Mouse (Mus musculus) hindbrain, postnatal 0 days (tissue): ENCODE measurements around the gene Cxcl13. TPM values are rescaled to one million over a fixed set of nuclear protein-coding genes. Genes with fewer than 3 reads are reported as not detected.
"Not testable (repeated sequence)": the region's sequence is repeated elsewhere in the genome, so short reads cannot be mapped to it uniquely, and the experiment has no call there.

Experiments
- ATAC-seq: fragments of 200-750 bp; cut with Nextera tagmentation; 2 replicates; pipeline ENCODE4 v1.8.0; 2017; ENCODE audit warnings: mild to moderate bottlenecking, moderate TSS enrichment, moderate library complexity
- DNase-seq: peaks from one replicate; pipeline ENCODE4 v3.0.0-alpha.2; 2015; ENCODE audit warnings: low spot score
- H3K27ac ChIP-seq: fragments of 300-500 bp; sonication (generic); 2 replicates; pipeline ENCODE4 v1.5.1; 2014; ENCODE audit warnings: mild to moderate bottlenecking
- H3K27me3 ChIP-seq: fragments of 300-500 bp; sonication (generic); 2 replicates; pipeline ENCODE4 v1.6.1; 2014; ENCODE audit warnings: low read length, mixed read lengths; ENCODE audit not compliant: insufficient read depth
- H3K36me3 ChIP-seq: fragments of 300-500 bp; sonication (generic); 2 replicates; pipeline ENCODE4 v1.6.1; 2014; ENCODE audit warnings: low read length, mixed read lengths; ENCODE audit not compliant: insufficient read depth
- H3K4me1 ChIP-seq: fragments of 300-500 bp; sonication (generic); 2 replicates; pipeline ENCODE4 v1.6.1; 2014; ENCODE audit warnings: antibody characterized with exemption, low read length, mixed read lengths; ENCODE audit not compliant: insufficient read depth
- H3K4me2 ChIP-seq: fragments of 300-500 bp; sonication (generic); 2 replicates; pipeline ENCODE4 v1.6.1; 2014; ENCODE audit warnings: low read depth, mild to moderate bottlenecking, low read length, moderate library complexity, mixed read lengths
- H3K4me3 ChIP-seq: fragments of 300-500 bp; sonication (generic); 2 replicates; pipeline ENCODE4 v1.5.1; 2014; ENCODE audit warnings: low read length
- H3K9ac ChIP-seq: fragments of 300-500 bp; sonication (generic); replicated peaks from 2 replicates; pipeline ENCODE4 v1.6.1; 2014; ENCODE audit warnings: mild to moderate bottlenecking, low read length, moderate library complexity, mixed read lengths
- H3K9me3 ChIP-seq: fragments of 300-500 bp; sonication (generic); 2 replicates; pipeline ENCODE4 v1.6.1; 2016; ENCODE audit warnings: low read length, mixed read lengths
- CTCF ChIP-seq: IDR thresholded peaks from 2 replicates; pipeline ENCODE4 v1.5.1; 2016; ENCODE audit warnings: antibody characterized with exemption, control low read depth, low read depth
- WGBS: fragments of 180-500 bp; shearing (Covaris S2); extraction: QIAGEN DNeasy Blood & Tissue Kit; methylation state at CpG from one replicate; pipeline ENCODE4 v1.1.7; 2014; 5-methylcytosine and 5-hydroxymethylcytosine counted together
- polyA plus RNA-seq: library from polyadenylated mRNA; unstranded; fragments of >200 nt; fragmentation: Nextera tagmentation; extraction: Ambion mirVana; gene quantifications from 2 replicates; pipeline ENCODE4 v1.2.1, GENCODE M21; 2015
- total RNA-seq: library from RNA; depleted of rRNA; stranded (reverse); fragments of >200 nt; gene quantifications from 2 replicates; pipeline ENCODE4 v1.2.3, GENCODE M21; 2014

Gene Cxcl13
- total and polyA plus RNA-seq, 2 experiments from 2014 or later, result 0.38 TPM; not detected in 1

- ATAC-seq (no peak), DNase-seq (peak; percentile 10)
- Histone ChIP-seq H3K27me3 (no peaks in the 10 kb centered on the region), H3K9ac (no peak overlapping the region), H3K4me1 (no peaks in the 10 kb centered on the region), H3K36me3 (no peaks in the 10 kb centered on the region), H3K9me3 (no peaks in the 10 kb centered on the region), H3K4me2 (no peak overlapping the region), H3K27ac (no peak overlapping the region), H3K4me3 (no peak overlapping the region)
- 72% methylated on average over 3 of the region's 3 CpGs for WGBS
- TF ChIP-seq CTCF, result no peak
Measured at GRCm38 (mm10) chr5:95948641-95949040, 8.1 kb upstream of the Cxcl13 start.

GRCm38 (mm10) chr5:95949946-95950701 lies 6.6 kb upstream of the Cxcl13 start:
- H3K4me2 ChIP-seq, result no peak overlapping the region
- no peaks in the 10 kb centered on the region for H3K27me3 ChIP-seq
- peak; percentile 74 for TF ChIP-seq CTCF
- WGBS, result 37% methylated on average over 19 of the region's 19 CpGs
- no peaks in the 10 kb centered on the region for H3K9me3 ChIP-seq
- no peak overlapping the region for H3K4me3 ChIP-seq
- no peak overlapping the region for H3K9ac ChIP-seq
- H3K4me1 ChIP-seq, result no peaks in the 10 kb centered on the region
- DNase-seq, result peak; percentile 76
- H3K36me3 ChIP-seq, result no peaks in the 10 kb centered on the region
- 0 out of 2 replicates have a peak, but pooled peaks have one; percentile 38 for ATAC-seq
- H3K27ac ChIP-seq, result no peak overlapping the region

- ATAC-seq (no peak), DNase-seq (no peak)
- Histone ChIP-seq H3K27ac (no peak overlapping the region), H3K9ac (no peak overlapping the region), H3K4me1 (no peaks in the 10 kb centered on the region), H3K4me2 (no peak overlapping the region), H3K4me3 (no peak overlapping the region), H3K36me3 (no peaks in the 10 kb centered on the region), H3K27me3 (no peaks in the 10 kb centered on the region), H3K9me3 (no peaks in the 10 kb centered on the region)
- no peak for TF ChIP-seq CTCF
- 67% methylated on average over 2 of the region's 2 CpGs for WGBS
Measured at GRCm38 (mm10) chr5:95964940-95965339, 8.2 kb downstream of the Cxcl13 start.

GRCm38 (mm10) chr5:95966621-95967020 lies 9.9 kb downstream of the Cxcl13 start:
- WGBS, result 25% methylated on average over 2 of the region's 2 CpGs
- DNase-seq, result peak; percentile 5
- TF ChIP-seq CTCF, result no peak
- Histone ChIP-seq H3K4me3 (no peak overlapping the region), H3K36me3 (no peaks in the 10 kb centered on the region), H3K27me3 (no peaks in the 10 kb centered on the region), H3K9me3 (no peaks in the 10 kb centered on the region), H3K9ac (no peak overlapping the region), H3K4me2 (no peak overlapping the region), H3K4me1 (no peaks in the 10 kb centered on the region), H3K27ac (no peak overlapping the region)
- no peak for ATAC-seq

- Histone ChIP-seq H3K4me3 (no peak overlapping the region), H3K27ac (no peak overlapping the region), H3K27me3 (no peaks in the 10 kb centered on the region), H3K9ac (no peak overlapping the region), H3K4me1 (no peaks in the 10 kb centered on the region), H3K9me3 (no peaks in the 10 kb centered on the region), H3K4me2 (no peak overlapping the region), H3K36me3 (no peaks in the 10 kb centered on the region)
- DNase-seq (peak; percentile 78), ATAC-seq (0 out of 2 replicates have a peak, but pooled peaks have one; percentile 12)
- TF ChIP-seq CTCF, result peak; percentile 69
- WGBS, result 45% methylated on average over 6 of the region's 6 CpGs
Measured at GRCm38 (mm10) chr5:95970845-95971244, 14.1 kb downstream of the Cxcl13 start.

- 67% methylated on average over 3 of the region's 3 CpGs for WGBS
- Histone ChIP-seq H3K4me1 (no peaks in the 10 kb centered on the region), H3K27me3 (no peaks in the 10 kb centered on the region), H3K4me2 (no peak overlapping the region), H3K4me3 (no peak overlapping the region), H3K36me3 (no peaks in the 10 kb centered on the region), H3K9me3 (no peaks in the 10 kb centered on the region), H3K9ac (no peak overlapping the region), H3K27ac (no peak overlapping the region)
- ATAC-seq, result peak; percentile 68; the same call in 1 of the 2 replicates
- TF ChIP-seq CTCF, result peak; percentile 43
- peak; percentile 18 for DNase-seq
Measured at GRCm38 (mm10) chr5:95972208-95972607, 15.5 kb downstream of the Cxcl13 start.

- not testable (repeated sequence) for H3K9ac ChIP-seq, DNase-seq, ATAC-seq, H3K9me3 ChIP-seq, H3K4me1 ChIP-seq, H3K36me3 ChIP-seq, H3K27ac ChIP-seq, H3K27me3 ChIP-seq
- WGBS, result 28% methylated on average over 34 of the region's 34 CpGs
- peak overlapping the region; percentile 36; the same call in 1 of the 2 replicates for H3K4me2 ChIP-seq
- H3K4me3 ChIP-seq, result peak overlapping the region; percentile 15; the same call in 1 of the 2 replicates
Measured at GRCm38 (mm10) chr5:95973806-95974205, 17.1 kb downstream of the Cxcl13 start.
